Mouse (Mus musculus) lung, adult 2 months (tissue): ENCODE measurements around the gene Gm20388. TPM values are rescaled to one million over a fixed set of nuclear protein-coding genes. Genes with fewer than 3 reads are reported as not detected.

Experiments
- DNase-seq: peaks from one replicate; pipeline ENCODE4 v3.0.0; 2022
- H3K4me1 ChIP-seq: fragments of 200-500 bp; 2 replicates; pipeline ENCODE4 v1.6.1; 2011; ENCODE audit warnings: low read length; ENCODE audit not compliant: control insufficient read depth, insufficient read depth
- H3K4me3 ChIP-seq: fragments of 200-500 bp; replicated peaks from 2 replicates; pipeline ENCODE3; 2011; ENCODE audit warnings: low read depth, mild to moderate bottlenecking, control low read depth, low read length; ENCODE audit errors: extremely low read depth
- CTCF ChIP-seq: fragments of 200-500 bp; IDR thresholded peaks from 2 replicates; pipeline ENCODE4 v1.5.1; 2011; ENCODE audit warnings: mild to moderate bottlenecking, low read length, control low read depth; ENCODE audit not compliant: insufficient read depth
- POLR2A ChIP-seq: fragments of 200-500 bp; IDR thresholded peaks from 2 replicates; pipeline ENCODE4 v1.6.1; 2011; ENCODE audit warnings: low read depth, mild to moderate bottlenecking, control low read depth, low read length, borderline replicate concordance; ENCODE audit errors: extremely low read depth
- WGBS: fragments of 180-500 bp; shearing (Covaris S2); methylation state at CpG from one replicate; pipeline ENCODE4 v1.1.7; 2018; 5-methylcytosine and 5-hydroxymethylcytosine counted together
- polyA plus RNA-seq: library from polyadenylated mRNA; depleted of rRNA; stranded (reverse); fragments of >200 nt; gene quantifications from 2 replicates; pipeline ENCODE4 v1.2.3, GENCODE M21; 2012

Gene Gm20388
- polyA plus RNA-seq, 1 experiment = 67.8 TPM

- DNase-seq = no peak
- no peak for TF ChIP-seq CTCF
- TF ChIP-seq POLR2A = no peak
- H3K4me3 ChIP-seq = no peak overlapping the region
- WGBS = 91% methylated on average over 9 of the region's 9 CpGs
- H3K4me1 ChIP-seq = no peaks in the 10 kb centered on the region
Observed at GRCm38 (mm10) chr8:120934596-120934995, 1024.0 kb downstream of the Gm20388 start.

- DNase-seq = no peak
- no peaks in the 10 kb centered on the region for H3K4me1 ChIP-seq
- no peak for TF ChIP-seq POLR2A
- TF ChIP-seq CTCF = no peak
- 44% methylated on average over 10 of the region's 10 CpGs for WGBS
- no peak overlapping the region for H3K4me3 ChIP-seq
Observed at GRCm38 (mm10) chr8:120936685-120937084, 1026.0 kb downstream of the Gm20388 start.

DNA sequence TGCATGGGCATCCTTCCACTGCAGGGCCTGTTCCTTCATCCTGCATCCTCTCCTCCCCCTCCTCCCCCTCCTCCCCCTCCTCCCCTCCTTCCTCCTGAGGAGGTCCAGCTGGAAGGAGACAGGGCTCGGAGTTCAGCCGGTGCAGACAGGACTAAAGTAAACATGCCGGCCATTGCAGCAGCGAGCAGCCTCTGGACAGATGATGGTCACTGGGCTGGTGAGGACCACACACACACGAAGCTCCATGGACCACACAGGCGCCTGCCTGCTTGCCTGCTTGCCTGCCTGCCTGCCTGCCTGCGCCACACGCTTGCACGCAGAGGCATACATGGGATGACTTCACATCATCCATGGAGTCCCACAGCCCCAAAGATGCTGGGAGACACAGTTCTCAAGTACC lies 1026.8 kb downstream of the Gm20388 start:
- no peak for TF ChIP-seq CTCF
- TF ChIP-seq POLR2A = no peak
- 45% methylated on average over 9 of the region's 9 CpGs for whole genome bisulfite sequencing
- no peaks in the 10 kb centered on the region for H3K4me1 ChIP-seq
- no peak overlapping the region for H3K4me3 ChIP-seq
- no peak for DNase-seq

- H3K4me3 ChIP-seq = no peak overlapping the region
- WGBS = 59% methylated on average over 12 of the region's 12 CpGs
- no peak for TF ChIP-seq POLR2A
- TF ChIP-seq CTCF = no peak
- DNase-seq = no peak
- H3K4me1 ChIP-seq = no peaks in the 10 kb centered on the region
Observed at GRCm38 (mm10) chr8:120940287-120940686, 1029.6 kb downstream of the Gm20388 start.

DNA sequence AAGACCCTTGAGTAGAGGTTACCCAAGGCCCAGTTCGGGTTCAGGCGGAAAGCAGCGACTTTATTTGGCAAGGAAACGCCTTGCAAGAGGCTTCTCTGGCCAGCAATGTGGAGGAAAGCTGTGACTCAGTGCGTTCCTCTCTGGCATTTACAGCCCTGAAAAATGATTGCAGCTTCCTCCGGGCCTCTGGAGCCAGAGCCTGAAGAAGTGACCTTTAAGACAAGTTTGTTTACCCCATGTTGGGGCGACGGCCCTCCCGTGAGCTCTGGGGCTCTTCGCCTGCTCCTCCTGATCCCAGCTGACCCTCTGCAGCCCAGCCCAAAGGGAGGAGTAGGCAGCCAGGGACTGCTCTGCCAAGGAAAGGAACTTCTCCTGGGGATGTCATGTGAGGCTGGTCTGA lies 1036.6 kb downstream of the Gm20388 start:
- Histone ChIP-seq H3K4me1 (peaks cover 2% of the 10 kb centered on the region; the same call in 1 of the 2 replicates), H3K4me3 (no peak overlapping the region)
- DNase-seq = no peak
- no peak for TF ChIP-seq CTCF
- TF ChIP-seq POLR2A = no peak
- 11% methylated on average over 10 of the region's 10 CpGs for WGBS

DNA sequence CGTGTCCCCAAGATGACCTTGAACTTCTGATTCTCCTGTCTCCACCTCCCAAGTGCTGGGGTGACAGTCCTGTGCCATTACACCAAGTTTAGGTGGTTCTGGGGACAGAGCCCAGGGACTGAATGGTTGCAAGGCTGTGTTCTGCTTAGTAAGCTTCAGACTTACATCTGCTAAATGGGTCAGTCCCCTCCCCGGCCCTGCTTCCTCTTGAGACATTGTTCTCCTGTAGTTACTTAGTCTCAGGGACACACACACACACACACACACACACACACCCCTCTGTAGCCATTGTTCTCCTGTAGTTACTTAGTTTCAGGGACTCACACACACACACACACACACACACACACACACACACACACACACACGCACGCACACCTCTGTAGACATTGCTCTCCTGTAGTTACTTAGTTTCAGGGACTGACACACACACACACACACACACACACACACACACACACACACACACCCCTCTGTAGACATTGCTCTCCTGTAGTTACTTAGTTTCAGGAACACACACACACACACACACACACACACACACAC lies 1037.5 kb downstream of the Gm20388 start:
- H3K4me1 ChIP-seq = peaks cover 2% of the 10 kb centered on the region; the same call in 1 of the 2 replicates
- no peak for DNase-seq
- TF ChIP-seq CTCF (no peak), POLR2A (no peak)
- WGBS = 39% methylated on average over 4 of the region's 4 CpGs
- no peak overlapping the region for H3K4me3 ChIP-seq

DNA sequence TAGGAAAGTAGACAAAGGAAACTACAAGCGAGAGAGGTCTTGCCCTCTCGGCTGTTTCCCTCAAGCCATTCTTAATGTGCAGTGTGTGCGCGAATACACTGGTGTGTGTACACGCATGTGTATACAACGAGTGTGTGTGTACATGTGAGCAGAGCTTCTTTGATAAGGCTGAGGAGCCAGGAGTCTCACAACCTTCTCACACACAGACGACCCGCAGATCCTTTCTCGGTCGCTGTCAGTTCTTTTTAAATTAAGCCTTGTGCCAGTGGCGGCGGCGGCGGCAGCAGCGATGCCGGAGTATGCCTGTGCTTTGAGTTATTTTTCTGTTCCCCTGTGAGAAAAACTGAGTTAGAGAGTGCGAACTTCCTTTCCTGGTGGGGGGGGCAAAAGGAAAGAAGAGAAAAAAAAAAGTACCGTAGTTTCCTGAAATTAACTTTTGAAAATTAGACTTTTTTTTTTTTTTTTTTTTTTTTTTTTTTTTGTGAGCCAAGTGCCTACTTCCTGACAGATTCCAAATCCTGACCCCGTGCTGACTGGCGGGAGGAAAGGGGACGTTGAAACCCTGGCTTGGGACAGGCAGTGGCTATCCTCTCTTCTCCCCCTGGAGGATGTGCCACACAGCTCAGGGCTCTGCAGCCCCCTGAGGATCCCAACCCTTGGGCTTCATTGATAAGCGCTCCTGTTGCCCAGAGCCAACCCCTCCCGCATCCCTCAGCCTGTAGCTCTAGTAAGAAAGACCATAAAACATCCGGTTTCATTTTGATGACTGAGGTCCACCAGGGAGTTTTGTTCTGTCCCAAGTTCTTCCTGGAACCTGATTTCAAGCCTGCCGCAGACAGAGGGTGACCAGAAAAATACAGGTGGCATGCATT lies 1038.2 kb downstream of the Gm20388 start:
- no peak for DNase-seq
- WGBS = 21% methylated on average over 25 of the region's 25 CpGs
- Histone ChIP-seq H3K4me3 (peak overlapping the region; percentile 10), H3K4me1 (peaks cover 2% of the 10 kb centered on the region; the same call in 1 of the 2 replicates)
- TF ChIP-seq CTCF (no peak), POLR2A (no peak)

DNA sequence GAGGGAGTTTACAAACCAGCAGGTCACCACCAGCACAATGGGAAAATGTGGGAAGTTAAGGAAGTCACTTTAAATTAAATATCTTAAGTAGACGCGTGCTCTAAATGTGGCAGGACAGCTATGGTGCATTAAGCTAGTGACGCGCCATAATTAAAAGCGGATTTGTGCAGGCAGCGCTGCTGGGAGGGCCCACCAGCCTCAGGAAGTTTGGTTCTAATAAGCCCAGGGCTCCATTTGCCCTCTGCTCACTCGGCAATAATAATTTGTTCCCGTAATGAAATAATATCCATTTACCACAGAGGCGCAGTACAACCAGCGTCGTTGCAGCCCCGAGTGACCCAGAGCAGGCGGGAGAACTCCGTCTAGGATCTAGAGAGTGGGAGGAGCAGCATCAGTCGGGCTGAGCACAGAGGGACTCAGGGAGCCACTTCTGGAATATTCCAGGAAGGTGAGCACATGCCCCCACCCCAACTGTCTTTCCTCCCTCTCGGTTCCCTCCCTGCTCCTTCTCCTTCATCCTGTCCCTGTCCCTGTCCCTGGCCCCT lies 1040.1 kb downstream of the Gm20388 start:
- Histone ChIP-seq H3K4me3 (no peak overlapping the region), H3K4me1 (peaks cover 2% of the 10 kb centered on the region; the same call in 1 of the 2 replicates)
- TF ChIP-seq POLR2A = no peak
- no peak for TF ChIP-seq CTCF
- no peak for DNase-seq
- WGBS = 45% methylated on average over 16 of the region's 16 CpGs

DNA sequence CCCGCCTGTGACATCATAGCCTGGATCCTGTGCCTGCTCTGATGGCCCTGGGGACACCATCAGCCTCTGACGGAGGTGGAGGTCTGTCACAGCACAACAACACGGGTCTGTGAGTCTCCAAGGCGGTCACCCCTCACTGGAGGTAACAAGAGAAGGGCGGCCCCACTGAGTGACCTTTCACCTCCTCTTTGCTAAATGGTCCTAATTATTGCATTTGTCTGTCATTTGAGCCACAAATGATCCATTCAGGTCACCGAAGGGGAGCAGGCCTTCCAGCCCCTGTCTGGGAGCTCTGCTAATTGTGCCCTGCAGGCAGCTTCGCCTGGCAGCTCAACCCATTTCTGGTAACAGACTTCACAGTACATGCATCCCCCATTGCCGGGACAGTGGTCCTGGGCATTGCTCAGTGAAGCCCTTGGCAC lies 1048.8 kb downstream of the Gm20388 start:
- DNase-seq = no peak
- TF ChIP-seq CTCF (no peak), POLR2A (no peak)

GRCm38 (mm10) chr8:120962606-120963380 lies 1052.2 kb downstream of the Gm20388 start:
- TF ChIP-seq CTCF (no peak), POLR2A (no peak)
- DNase-seq = no peak
- 89% methylated on average over 5 of the region's 5 CpGs for WGBS
- no peaks in the 10 kb centered on the region for H3K4me1 ChIP-seq
- no peak overlapping the region for H3K4me3 ChIP-seq

More for the DNA sequence above, 1048.8 kb downstream of the Gm20388 start:
- 70% methylated on average over 8 of the region's 8 CpGs for WGBS
- H3K4me1 ChIP-seq = no peaks in the 10 kb centered on the region
- no peak overlapping the region for H3K4me3 ChIP-seq
